Mouse (Mus musculus) lung, embryonic 16.5 days (tissue): ENCODE measurements at regions not wholly inside any gene's neighbourhood (a gene's known extent, or its start where the extent isn't known, plus 50 kb on each side); places are given as distances from the start of the nearest gene placed in this dataset.

Experiments used
- ATAC-seq: fragments of 200-750 bp; cut with Nextera tagmentation; 2 replicates; pipeline ENCODE4 v1.8.0; 2017; ENCODE audit warnings: low read depth, mild to moderate bottlenecking, moderate library complexity
- H3K27ac ChIP-seq: fragments of 300-500 bp; sonication (generic); 2 replicates; pipeline ENCODE4 v1.5.1; 2014; ENCODE audit warnings: mild to moderate bottlenecking, control low read depth, low read length
- H3K27me3 ChIP-seq: fragments of 300-500 bp; sonication (generic); 2 replicates; pipeline ENCODE4 v1.6.1; 2014; ENCODE audit warnings: low read depth, low read length, mixed read lengths; ENCODE audit not compliant: control insufficient read depth, insufficient read depth
- H3K36me3 ChIP-seq: fragments of 300-500 bp; sonication (generic); 2 replicates; pipeline ENCODE4 v1.6.1; 2014; ENCODE audit warnings: low read length; ENCODE audit not compliant: control insufficient read depth, insufficient read depth
- H3K4me1 ChIP-seq: fragments of 300-500 bp; sonication (generic); replicated peaks from 2 replicates; pipeline ENCODE4 v1.6.1; 2014; ENCODE audit warnings: low read length, mixed read lengths; ENCODE audit not compliant: control insufficient read depth, insufficient read depth
- H3K4me2 ChIP-seq: fragments of 300-500 bp; sonication (generic); 2 replicates; pipeline ENCODE4 v1.6.1; 2014; ENCODE audit warnings: low read depth, low read length, control low read depth
- H3K4me3 ChIP-seq: fragments of 300-500 bp; sonication (generic); 2 replicates; pipeline ENCODE4 v1.5.1; 2014; ENCODE audit warnings: mild to moderate bottlenecking, low read length, control low read depth
- H3K9ac ChIP-seq: fragments of 300-500 bp; sonication (generic); 2 replicates; pipeline ENCODE4 v1.6.1; 2014; ENCODE audit warnings: low read length, control low read depth
- H3K9me3 ChIP-seq: fragments of 300-500 bp; sonication (generic); 2 replicates; pipeline ENCODE4 v1.6.1; 2016; ENCODE audit warnings: low read length; ENCODE audit not compliant: control insufficient read depth
- WGBS: fragments of 180-500 bp; shearing (Covaris S2); extraction: QIAGEN DNeasy Blood & Tissue Kit; methylation state at CpG from one replicate; pipeline ENCODE4 v1.1.7; 2014; 5-methylcytosine and 5-hydroxymethylcytosine counted together

- Histone ChIP-seq H3K4me3 (no peak overlapping the region), H3K27me3 (no peaks in the 10 kb centered on the region), H3K36me3 (no peaks in the 10 kb centered on the region), H3K9me3 (no peaks in the 10 kb centered on the region), H3K4me2 (no peak overlapping the region), H3K4me1 (peaks cover 31% of the 10 kb centered on the region), H3K27ac (no peak overlapping the region), H3K9ac (no peak overlapping the region)
- WGBS = 61% methylated on average over 4 of the region's 4 CpGs
- ATAC-seq = no peak
Measured at GRCm38 (mm10) chr12:79891942-79892341, 220.9 kb downstream of the Zfp36l1 start.

- Histone ChIP-seq H3K4me1 (peaks cover 29% of the 10 kb centered on the region), H3K4me3 (no peak overlapping the region), H3K9me3 (no peaks in the 10 kb centered on the region), H3K27me3 (no peaks in the 10 kb centered on the region), H3K36me3 (no peaks in the 10 kb centered on the region), H3K9ac (no peak overlapping the region), H3K4me2 (no peak overlapping the region), H3K27ac (no peak overlapping the region; the same call in 1 of the 2 replicates)
- peak; percentile 45; the same call in 1 of the 2 replicates for ATAC-seq
- WGBS = 27% methylated on average over 4 of the region's 4 CpGs
Measured at GRCm38 (mm10) chr12:79890887-79891286, 221.9 kb downstream of the Zfp36l1 start.

- Histone ChIP-seq H3K27me3 (no peaks in the 10 kb centered on the region), H3K4me1 (peaks cover 31% of the 10 kb centered on the region), H3K4me3 (no peak overlapping the region), H3K4me2 (no peak overlapping the region), H3K9me3 (no peaks in the 10 kb centered on the region), H3K36me3 (no peaks in the 10 kb centered on the region), H3K27ac (no peak overlapping the region), H3K9ac (no peak overlapping the region)
- WGBS = 89% methylated on average over 7 of the region's 7 CpGs
- no peak for ATAC-seq
Measured at GRCm38 (mm10) chr12:79890291-79890690, 222.5 kb downstream of the Zfp36l1 start.

GRCm38 (mm10) chr12:79888812-79889211 is 224.0 kb downstream of the Zfp36l1 start:
- 0 out of 2 replicates have a peak, but pooled peaks cover 2% of the 10 kb centered on the region for H3K9me3 ChIP-seq
- H3K9ac ChIP-seq = no peak overlapping the region
- peaks cover 30% of the 10 kb centered on the region for H3K4me1 ChIP-seq
- no peak overlapping the region for H3K4me2 ChIP-seq
- no peak for ATAC-seq
- no peak overlapping the region for H3K4me3 ChIP-seq
- H3K27ac ChIP-seq = no peak overlapping the region
- no peaks in the 10 kb centered on the region for H3K36me3 ChIP-seq
- 89% methylated on average over 4 of the region's 4 CpGs for WGBS
- H3K27me3 ChIP-seq = no peaks in the 10 kb centered on the region

GRCm38 (mm10) chr12:79888086-79888485 is 224.7 kb downstream of the Zfp36l1 start:
- 60% methylated on average over 4 of the region's 4 CpGs for WGBS

GRCm38 (mm10) chr12:79887225-79887886 is 225.5 kb downstream of the Zfp36l1 start:
- H3K4me2 ChIP-seq = 0 out of 2 replicates have a peak overlapping the region, but pooled peaks have one; percentile 20
- no peaks in the 10 kb centered on the region for H3K36me3 ChIP-seq
- 0 out of 2 replicates have a peak, but pooled peaks cover 2% of the 10 kb centered on the region for H3K9me3 ChIP-seq
- WGBS = 30% methylated on average over 12 of the region's 12 CpGs
- H3K27ac ChIP-seq = peak overlapping the region; percentile 84
- peaks cover 30% of the 10 kb centered on the region for H3K4me1 ChIP-seq
- H3K27me3 ChIP-seq = no peaks in the 10 kb centered on the region
- H3K4me3 ChIP-seq = no peak overlapping the region
- H3K9ac ChIP-seq = no peak overlapping the region
- peak; percentile 90 for ATAC-seq

More at GRCm38 (mm10) chr12:79888086-79888485, 224.7 kb downstream of the Zfp36l1 start:
- Histone ChIP-seq H3K36me3 (no peaks in the 10 kb centered on the region), H3K27ac (peak overlapping the region; percentile 84), H3K9me3 (0 out of 2 replicates have a peak, but pooled peaks cover 2% of the 10 kb centered on the region), H3K4me3 (no peak overlapping the region), H3K27me3 (no peaks in the 10 kb centered on the region), H3K4me2 (no peak overlapping the region), H3K4me1 (peaks cover 30% of the 10 kb centered on the region), H3K9ac (no peak overlapping the region)
- ATAC-seq = no peak

GRCm38 (mm10) chr12:79886494-79886893 is 226.3 kb downstream of the Zfp36l1 start:
- Histone ChIP-seq H3K36me3 (no peaks in the 10 kb centered on the region), H3K9ac (no peak overlapping the region), H3K4me2 (no peak overlapping the region), H3K4me3 (no peak overlapping the region), H3K4me1 (peaks cover 36% of the 10 kb centered on the region), H3K27ac (no peak overlapping the region; the same call in 1 of the 2 replicates), H3K27me3 (no peaks in the 10 kb centered on the region), H3K9me3 (0 out of 2 replicates have a peak, but pooled peaks cover 2% of the 10 kb centered on the region)
- WGBS = 64% methylated on average over 3 of the region's 3 CpGs
- no peak for ATAC-seq

GRCm38 (mm10) chr12:79885286-79885685 is 227.5 kb downstream of the Zfp36l1 start:
- 0 out of 2 replicates have a peak, but pooled peaks cover 2% of the 10 kb centered on the region for H3K9me3 ChIP-seq
- WGBS = 87% methylated on average over 2 of the region's 2 CpGs
- no peak overlapping the region for H3K27ac ChIP-seq
- H3K36me3 ChIP-seq = no peaks in the 10 kb centered on the region
- no peak overlapping the region for H3K4me2 ChIP-seq
- H3K9ac ChIP-seq = no peak overlapping the region
- no peak overlapping the region for H3K4me3 ChIP-seq
- H3K27me3 ChIP-seq = no peaks in the 10 kb centered on the region
- no peak for ATAC-seq
- H3K4me1 ChIP-seq = peaks cover 41% of the 10 kb centered on the region

- WGBS = 85% methylated on average over 4 of the region's 4 CpGs
- Histone ChIP-seq H3K27me3 (no peaks in the 10 kb centered on the region), H3K4me3 (no peak overlapping the region), H3K36me3 (no peaks in the 10 kb centered on the region), H3K9ac (no peak overlapping the region), H3K9me3 (0 out of 2 replicates have a peak, but pooled peaks cover 2% of the 10 kb centered on the region), H3K27ac (no peak overlapping the region), H3K4me1 (peaks cover 57% of the 10 kb centered on the region), H3K4me2 (no peak overlapping the region)
- ATAC-seq = no peak
Measured at GRCm38 (mm10) chr12:79883651-79884050, 229.2 kb downstream of the Zfp36l1 start.
